Comparison of ENCODE assay signal across 10 mouse cellular contexts in genomic region chr6:9077793-9078689, GRCm38 (mm10).
DNase-seq lines count a peak whose midpoint lies in the region; ATAC-seq and TF ChIP-seq lines count a peak whose summit lies in the region.
"Had no signal": no experiment of that assay in that cellular context is flagged by ENCODE, and none has a peak within 500 bp of the region (broad histone marks: within the 10 kb centered on the region; RNA-seq: fewer than 3 reads in every experiment).

No protein-coding gene starts in this region.

- H3K27me3 ChIP-seq in lung, postnatal 0 days (replicated peaks; ENCODE audit: insufficient read depth, low read length), result no peaks in the 10 kb centered on the region
- H3K27me3 ChIP-seq: heart, embryonic 15.5 days; liver, embryonic 15.5 days had no signal

- no peaks in the 10 kb centered on the region for H3K4me1 ChIP-seq in lung, postnatal 0 days (ENCODE audit: insufficient read depth, low read depth, low read length)
- H3K4me1 ChIP-seq: heart, embryonic 15.5 days; liver, embryonic 15.5 days had no signal

- WGBS in lung, postnatal 0 days, result 50% methylated on average over 4 of the region's 4 CpGs

- intact Hi-C loops in heart, postnatal 25 days (cut with DNase I), result no loop called here

- TF ChIP-seq EP300 in lung, postnatal 0 days (IDR thresholded peaks at IDR 0.05), result no peak

- H3K9ac ChIP-seq in lung, postnatal 0 days (replicated peaks; ENCODE audit: low read depth), result no peak overlapping the region
- H3K9ac ChIP-seq: heart, embryonic 15.5 days; liver, embryonic 15.5 days had no signal

- H3K4me3 ChIP-seq in lung, postnatal 0 days (ENCODE audit: low read depth, low read length), result no peak overlapping the region
- H3K4me3 ChIP-seq: heart, embryonic 15.5 days; liver, embryonic 15.5 days had no signal

- no peaks in the 10 kb centered on the region for H3K36me3 ChIP-seq in lung, postnatal 0 days (ENCODE audit: insufficient read depth, low read length)
- H3K36me3 ChIP-seq: heart, embryonic 15.5 days; liver, embryonic 15.5 days had no signal

- DNase-seq in heart, adult 18-20 months, result peak; percentile 6 to 41
- no peak for DNase-seq in heart, postnatal 25 days (ENCODE audit: low spot score)
- peak; percentile 96 for DNase-seq in brain, adult 2 months (ENCODE audit: low read depth, low spot score)
- DNase-seq in cerebellum, postnatal 25 days, result peak; percentile 76 to 82
- DNase-seq in left cerebral cortex, adult 18-20 months (ENCODE audit: low spot score in 2 of 2), result peak; percentile 60 to 69
- DNase-seq in lung, postnatal 0 days (ENCODE audit: low spot score), result no peak
- DNase-seq in thymus, postnatal 0 days (ENCODE audit: low spot score), result no peak
- DNase-seq in testis, postnatal 14 days (ENCODE audit: low spot score), result no peak

- no peak for ATAC-seq in lung, postnatal 0 days

- H3K4me2 ChIP-seq in lung, postnatal 0 days (replicated peaks; ENCODE audit: low read depth, low read length), result no peak overlapping the region
- H3K4me2 ChIP-seq: heart, embryonic 15.5 days; liver, embryonic 15.5 days had no signal

- no peak for TF ChIP-seq CTCF in lung, postnatal 0 days (IDR thresholded peaks at IDR 0.05)

- no peaks in the 10 kb centered on the region for H3K9me3 ChIP-seq in lung, postnatal 0 days (ENCODE audit: low read length)
- H3K9me3 ChIP-seq: heart, embryonic 15.5 days; liver, embryonic 15.5 days had no signal

- no peak overlapping the region for H3K27ac ChIP-seq in lung, postnatal 0 days (ENCODE audit: low read length)
- H3K27ac ChIP-seq: heart, embryonic 15.5 days; liver, embryonic 15.5 days had no signal

Comparison
In these comparisons a context has a peak if more than half of its experiments do, and no peak if none do; other contexts are left out.
1. DNase-seq: peak in heart, adult 18-20 months (2 of 2), brain, adult 2 months (single experiment), cerebellum, postnatal 25 days (2 of 2) and left cerebral cortex, adult 18-20 months (2 of 2); none in heart, postnatal 25 days (single experiment), lung, postnatal 0 days (single experiment), thymus, postnatal 0 days (single experiment) and testis, postnatal 14 days (single experiment).